Mouse (Mus musculus) gastrocnemius, adult 2 months (tissue): ENCODE results near the gene Lrba. TPM values are rescaled to one million over a fixed set of nuclear protein-coding genes. Genes with fewer than 3 reads are reported as not detected.

ENCODE experiments used
- DNase-seq: peaks from one replicate; pipeline ENCODE4 v3.0.0; 2022
- H3K27ac ChIP-seq: fragments of 200-600 bp; 2 replicates; pipeline ENCODE4 v1.8.1; 2022; ENCODE audit warnings: mild to moderate bottlenecking
- H3K4me3 ChIP-seq: fragments of 200-600 bp; 2 replicates; pipeline ENCODE4 v1.8.1; 2022; ENCODE audit warnings: mild to moderate bottlenecking, moderate library complexity
- CTCF ChIP-seq: fragments of 200-600 bp; IDR thresholded peaks from 2 replicates; pipeline ENCODE4 v1.8.1; 2022; ENCODE audit warnings: antibody characterized with exemption, mild to moderate bottlenecking, moderate library complexity
- intact Hi-C: fragments of 180-260 bp; cut with DNase I; formaldehyde crosslinking; loops from one replicate; pipeline ENCODE4 v1.15.1; 2025
- total RNA-seq, 2 experiments: library from RNA; stranded (reverse); gene quantifications; 2 replicates each; pipeline ENCODE4 v1.2.3; 2021

Gene Lrba
- total RNA-seq, 2 experiments from 2014 or later: 24.1 to 28.3 TPM

- Histone ChIP-seq H3K27ac (no peak overlapping the region), H3K4me3 (no peak overlapping the region)
- DNase-seq: no peak
- no peak for TF ChIP-seq CTCF
- intact Hi-C loops: no loop called here
Measured at GRCm38 (mm10) chr3:86423828-86424227, 199.3 kb downstream of the Lrba start.

GRCm38 (mm10) chr3:86426733-86427132, 202.3 kb downstream of the Lrba start:
- intact Hi-C loops: no loop called here
- DNase-seq: no peak
- no peak overlapping the region for H3K27ac ChIP-seq
- TF ChIP-seq CTCF: no peak
- no peak overlapping the region for H3K4me3 ChIP-seq

GRCm38 (mm10) chr3:86443497-86443896, 219.0 kb downstream of the Lrba start:
- intact Hi-C loops: no loop called here
- no peak overlapping the region for H3K27ac ChIP-seq
- no peak overlapping the region for H3K4me3 ChIP-seq
- TF ChIP-seq CTCF: no peak
- DNase-seq: no peak

GRCm38 (mm10) chr3:86451211-86451610, 226.7 kb downstream of the Lrba start:
- no peak for TF ChIP-seq CTCF
- no peak overlapping the region for H3K27ac ChIP-seq
- intact Hi-C loops: no loop called here
- DNase-seq: peak; percentile 59
- no peak overlapping the region for H3K4me3 ChIP-seq

- Histone ChIP-seq H3K4me3 (no peak overlapping the region), H3K27ac (no peak overlapping the region)
- no peak for DNase-seq
- intact Hi-C loops: no loop called here
- no peak for TF ChIP-seq CTCF
Measured at GRCm38 (mm10) chr3:86461582-86461981, 237.1 kb downstream of the Lrba start.

- no peak for DNase-seq
- no peak overlapping the region for H3K27ac ChIP-seq
- TF ChIP-seq CTCF: no peak
- no peak overlapping the region for H3K4me3 ChIP-seq
- intact Hi-C loops: no loop called here
Measured at GRCm38 (mm10) chr3:86489992-86490391, 265.5 kb downstream of the Lrba start.

- no peak for TF ChIP-seq CTCF
- intact Hi-C loops: no loop called here
- H3K4me3 ChIP-seq: no peak overlapping the region
- no peak for DNase-seq
- H3K27ac ChIP-seq: no peak overlapping the region
Measured at GRCm38 (mm10) chr3:86500586-86500985, 276.1 kb downstream of the Lrba start.

GRCm38 (mm10) chr3:86518506-86519109, 294.1 kb downstream of the Lrba start:
- intact Hi-C loops: no loop called here
- H3K4me3 ChIP-seq: no peak overlapping the region
- no peak overlapping the region for H3K27ac ChIP-seq
- no peak for TF ChIP-seq CTCF
- no peak for DNase-seq

- H3K27ac ChIP-seq: no peak overlapping the region
- intact Hi-C loops: loop anchor here (2.0 kb wide), 1 partner anchor 74 kb away; no protein-coding TSS in a partner anchor
- H3K4me3 ChIP-seq: no peak overlapping the region
- no peak for DNase-seq
- no peak for TF ChIP-seq CTCF
Measured at GRCm38 (mm10) chr3:86522880-86523505, 298.5 kb downstream of the Lrba start.

GRCm38 (mm10) chr3:86531531-86532269, 307.2 kb downstream of the Lrba start:
- Histone ChIP-seq H3K4me3 (no peak overlapping the region), H3K27ac (no peak overlapping the region)
- intact Hi-C loops: no loop called here
- TF ChIP-seq CTCF: no peak
- no peak for DNase-seq

- no peak overlapping the region for H3K27ac ChIP-seq
- no peak overlapping the region for H3K4me3 ChIP-seq
- no peak for DNase-seq
- intact Hi-C loops: no loop called here
- TF ChIP-seq CTCF: no peak
Measured at GRCm38 (mm10) chr3:86536751-86537150, 312.3 kb downstream of the Lrba start.

- Histone ChIP-seq H3K27ac (no peak overlapping the region), H3K4me3 (no peak overlapping the region)
- peak; percentile 38 for DNase-seq
- TF ChIP-seq CTCF: no peak
- intact Hi-C loops: no loop called here
Measured at GRCm38 (mm10) chr3:86538645-86539554, 314.4 kb downstream of the Lrba start.
